Comparison of ENCODE assay signal across 11 mouse cellular contexts in the genomic region with DNA sequence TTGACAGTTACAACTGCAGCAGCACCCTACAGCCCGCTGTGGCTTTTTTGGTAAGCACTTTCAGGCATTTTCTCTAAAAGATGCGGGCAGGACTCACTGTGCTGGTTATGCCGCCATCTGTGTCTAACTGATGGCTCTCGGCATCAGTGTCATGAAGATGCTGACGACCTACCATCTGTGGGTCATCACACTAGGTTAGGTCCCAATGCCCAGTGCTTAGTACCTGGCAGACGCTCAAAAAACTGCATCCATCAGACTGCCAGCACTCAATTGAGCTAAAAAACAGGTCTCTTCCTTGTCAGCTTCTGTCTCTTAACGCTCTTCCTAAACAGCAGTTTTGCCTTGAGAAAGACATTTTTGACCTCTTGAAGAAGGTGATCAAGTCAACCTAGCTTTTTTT. TPM values are rescaled to one million over a fixed set of nuclear protein-coding genes. Genes with fewer than 3 reads are reported as not detected.
DNase-seq lines count a peak whose midpoint lies in the region; ATAC-seq and TF ChIP-seq lines count a peak whose summit lies in the region.
"Had no signal": no experiment of that assay in that cellular context is flagged by ENCODE, and none has a peak within 500 bp of the region (broad histone marks: within the 10 kb centered on the region; RNA-seq: fewer than 3 reads in every experiment).

No protein-coding gene starts in this region.

- H3K27me3 ChIP-seq in heart, embryonic 13.5 days (replicated peaks), result no peaks in the 10 kb centered on the region
- H3K27me3 ChIP-seq in heart, adult 2 months (ENCODE audit: control insufficient read depth, insufficient read depth, low read length), result no peaks in the 10 kb centered on the region
- H3K27me3 ChIP-seq in midbrain, embryonic 14.5 days (ENCODE audit: control insufficient read depth, insufficient read depth, low read length), result no peaks in the 10 kb centered on the region
- no peaks in the 10 kb centered on the region for H3K27me3 ChIP-seq in midbrain, embryonic 15.5 days (replicated peaks)
- H3K27me3 ChIP-seq in hindbrain, embryonic 13.5 days, result no peaks in the 10 kb centered on the region
- H3K27me3 ChIP-seq: neural tube, embryonic 12.5 days had no signal

- no peak overlapping the region for H3K9ac ChIP-seq in heart, embryonic 13.5 days
- H3K9ac ChIP-seq in heart, adult 2 months (ENCODE audit: low read depth, low read length), result no peak overlapping the region
- no peak overlapping the region for H3K9ac ChIP-seq in midbrain, embryonic 14.5 days (replicated peaks; ENCODE audit: low read length)
- H3K9ac ChIP-seq in midbrain, embryonic 15.5 days, result no peak overlapping the region
- 0 out of 2 replicates have a peak overlapping the region, but pooled peaks have one; percentile 19 for H3K9ac ChIP-seq in hindbrain, embryonic 13.5 days
- H3K9ac ChIP-seq: neural tube, embryonic 12.5 days had no signal

- intact Hi-C loops in heart, adult 2 months (cut with DNase I), result no loop called here

- H3K36me3 ChIP-seq in heart, embryonic 13.5 days, result 0 out of 2 replicates have a peak, but pooled peaks cover 2% of the 10 kb centered on the region
- H3K36me3 ChIP-seq in heart, adult 2 months (ENCODE audit: control insufficient read depth, insufficient read depth, low read length), result peaks cover 16% of the 10 kb centered on the region
- H3K36me3 ChIP-seq in midbrain, embryonic 14.5 days (ENCODE audit: control insufficient read depth, insufficient read depth, low read length), result no peaks in the 10 kb centered on the region
- H3K36me3 ChIP-seq in midbrain, embryonic 15.5 days (replicated peaks), result no peaks in the 10 kb centered on the region
- H3K36me3 ChIP-seq in hindbrain, embryonic 13.5 days, result no peaks in the 10 kb centered on the region
- H3K36me3 ChIP-seq: neural tube, embryonic 12.5 days had no signal

- TF ChIP-seq EP300 in heart, adult 2 months (IDR thresholded peaks at IDR 0.05; ENCODE audit: insufficient read depth, low read depth, low read length), result no peak

- ATAC-seq in heart, embryonic 13.5 days (ENCODE audit: extremely low read depth, insufficient number of reproducible peaks, low FRiP score, low TSS enrichment), result no peak
- ATAC-seq in midbrain, embryonic 14.5 days (ENCODE audit: low FRiP score, low TSS enrichment), result no peak
- ATAC-seq in midbrain, embryonic 15.5 days (replicated peaks), result no peak
- ATAC-seq in hindbrain, embryonic 13.5 days (ENCODE audit: low FRiP score), result no peak

- H3K4me1 ChIP-seq in heart, embryonic 13.5 days, result peaks cover 60% of the 10 kb centered on the region
- H3K4me1 ChIP-seq in heart, adult 2 months (ENCODE audit: control insufficient read depth, insufficient read depth, low read length), result peaks cover 21% of the 10 kb centered on the region
- H3K4me1 ChIP-seq in midbrain, embryonic 14.5 days (ENCODE audit: control insufficient read depth, insufficient read depth, low read length), result peaks cover 18% of the 10 kb centered on the region
- H3K4me1 ChIP-seq in midbrain, embryonic 15.5 days, result peaks cover 30% of the 10 kb centered on the region
- H3K4me1 ChIP-seq in hindbrain, embryonic 13.5 days (replicated peaks), result peaks cover 33% of the 10 kb centered on the region

- no peak for TF ChIP-seq CTCF in heart, adult 2 months (IDR thresholded peaks at IDR 0.05)

- no peak for DNase-seq in heart, adult 2 months
- no peak for DNase-seq in midbrain, embryonic 14.5 days
- DNase-seq in spleen, postnatal 14 days (ENCODE audit: low spot score in 2 of 2), result no peak
- no peak for DNase-seq in kidney, postnatal 25 days
- DNase-seq: adrenal gland, postnatal 25 days; heart, postnatal 36 days; thymus, postnatal 25 days had no signal

- no peak for TF ChIP-seq POLR2A in heart, adult 2 months (IDR thresholded peaks at IDR 0.05; ENCODE audit: insufficient read depth, low read depth, low read length)

- peak overlapping the region; percentile 97 for H3K4me2 ChIP-seq in heart, embryonic 13.5 days
- H3K4me2 ChIP-seq in midbrain, embryonic 14.5 days (ENCODE audit: low read length), result 0 out of 2 replicates have a peak overlapping the region, but pooled peaks have one; percentile 91
- H3K4me2 ChIP-seq in midbrain, embryonic 15.5 days, result no peak overlapping the region
- no peak overlapping the region for H3K4me2 ChIP-seq in hindbrain, embryonic 13.5 days

- no peaks in the 10 kb centered on the region for H3K9me3 ChIP-seq in heart, embryonic 13.5 days
- H3K9me3 ChIP-seq in midbrain, embryonic 14.5 days (ENCODE audit: control insufficient read depth, low read length), result no peaks in the 10 kb centered on the region
- no peaks in the 10 kb centered on the region for H3K9me3 ChIP-seq in midbrain, embryonic 15.5 days
- H3K9me3 ChIP-seq in hindbrain, embryonic 13.5 days, result no peaks in the 10 kb centered on the region
- H3K9me3 ChIP-seq: neural tube, embryonic 12.5 days had no signal

- H3K4me3 ChIP-seq in heart, embryonic 13.5 days, result peak overlapping the region; percentile 99; the same call in 1 of the 2 replicates
- H3K4me3 ChIP-seq in heart, adult 2 months, result no peak overlapping the region
- H3K4me3 ChIP-seq in midbrain, embryonic 14.5 days (replicated peaks; ENCODE audit: low read depth, low read length), result no peak overlapping the region
- no peak overlapping the region for H3K4me3 ChIP-seq in midbrain, embryonic 15.5 days
- no peak overlapping the region for H3K4me3 ChIP-seq in hindbrain, embryonic 13.5 days
- H3K4me3 ChIP-seq: neural tube, embryonic 12.5 days had no signal

- no peak overlapping the region for H3K27ac ChIP-seq in heart, embryonic 13.5 days (replicated peaks)
- no peak overlapping the region for H3K27ac ChIP-seq in heart, adult 2 months
- H3K27ac ChIP-seq in midbrain, embryonic 14.5 days (replicated peaks; ENCODE audit: low read depth, low read length), result no peak overlapping the region
- no peak overlapping the region for H3K27ac ChIP-seq in midbrain, embryonic 15.5 days
- H3K27ac ChIP-seq in hindbrain, embryonic 13.5 days, result no peak overlapping the region
- H3K27ac ChIP-seq: neural tube, embryonic 12.5 days had no signal

- 84% methylated on average over 7 of the region's 7 CpGs for WGBS in heart, embryonic 13.5 days
- WGBS in heart, adult 2 months, result 82% methylated on average over 7 of the region's 7 CpGs
- 84% methylated on average over 7 of the region's 7 CpGs for WGBS in midbrain, embryonic 14.5 days
- 88% methylated on average over 7 of the region's 7 CpGs for WGBS in midbrain, embryonic 15.5 days
- WGBS in hindbrain, embryonic 13.5 days, result 85% methylated on average over 7 of the region's 7 CpGs

- H3K79me2 ChIP-seq in heart, adult 2 months (replicated peaks; ENCODE audit: control insufficient read depth, insufficient read depth, low read length), result peaks cover 15% of the 10 kb centered on the region

RNA-seq across cellular contexts. Expression of gene Api5, which starts 2.5 kb away (rescaled TPM):
- 74.8 and 77.3 TPM in 2 replicates for polyA plus RNA-seq in heart, embryonic 13.5 days (2015; fragmentation: Nextera tagmentation; extraction: Ambion mirVana)
- 10 to 100 TPM; 30.1 to 32.1 TPM for total RNA-seq in heart, adult 2 months (2021)
- 13.7 and 24.8 TPM in 2 replicates for polyA plus RNA-seq in heart, adult 2 months (2012; rRNA removed)
- 92.6 and 145 TPM in 2 replicates for polyA plus RNA-seq in midbrain, embryonic 14.5 days (2014; fragmentation: Nextera tagmentation; extraction: Ambion mirVana)
- 98.1 and 104 TPM in 2 replicates for polyA plus RNA-seq in midbrain, embryonic 15.5 days (2015; fragmentation: Nextera tagmentation; extraction: Ambion mirVana)
- 127 TPM in 2 replicates for polyA plus RNA-seq in hindbrain, embryonic 13.5 days (2015; fragmentation: Nextera tagmentation; extraction: Ambion mirVana)

RNA-seq across cellular contexts. Expression of gene Ttc17, which starts 29.0 kb away (rescaled TPM):
- 13.7 and 14.9 TPM in 2 replicates for polyA plus RNA-seq in heart, embryonic 13.5 days (2015; fragmentation: Nextera tagmentation; extraction: Ambion mirVana)
- total RNA-seq in heart, adult 2 months (2021), result 10 to 100 TPM; 34.6 to 35.4 TPM
- polyA plus RNA-seq in heart, adult 2 months (2012; rRNA removed), result 16.6 and 24.6 TPM in 2 replicates
- polyA plus RNA-seq in midbrain, embryonic 14.5 days (2014; fragmentation: Nextera tagmentation; extraction: Ambion mirVana), result 22.9 and 29.2 TPM in 2 replicates
- 24.6 and 26.5 TPM in 2 replicates for polyA plus RNA-seq in midbrain, embryonic 15.5 days (2015; fragmentation: Nextera tagmentation; extraction: Ambion mirVana)
- 20.3 and 21.8 TPM in 2 replicates for polyA plus RNA-seq in hindbrain, embryonic 13.5 days (2015; fragmentation: Nextera tagmentation; extraction: Ambion mirVana)

Comparison
In these comparisons a context has a peak if more than half of its experiments do, and no peak if none do; other contexts are left out.
1. H3K4me2 ChIP-seq: peak in heart, embryonic 13.5 days (single experiment) and midbrain, embryonic 14.5 days (single experiment); none in midbrain, embryonic 15.5 days (single experiment) and hindbrain, embryonic 13.5 days (single experiment).